Mouse (Mus musculus): ENCODE results near the gene Gpr75. TPM values are rescaled to one million over a fixed set of nuclear protein-coding genes. Genes with fewer than 3 reads are reported as not detected.

Gpr75 gene
- polyA plus RNA-seq, 1 experiment, result not detected

DNA sequence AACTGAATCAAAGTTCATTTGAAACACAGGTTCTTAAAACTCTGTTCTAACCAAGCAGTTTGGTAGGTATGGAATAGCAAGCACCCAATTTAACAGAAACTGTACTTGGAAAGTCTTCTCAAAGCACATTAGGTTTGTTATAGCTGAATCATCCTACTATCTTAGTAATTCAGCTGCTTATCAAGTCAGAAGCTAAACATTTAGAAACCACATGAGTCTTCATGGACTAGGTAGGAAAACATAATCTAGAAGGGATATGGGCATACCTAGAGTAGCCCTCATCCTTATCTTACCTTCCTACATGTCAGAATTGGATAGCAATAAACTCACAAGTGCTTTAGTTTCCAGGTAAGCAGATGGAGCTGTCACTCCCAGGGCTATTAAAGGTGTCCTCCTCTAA, 42.9 kb downstream of the Gpr75 start:
- Histone ChIP-seq H3ac (ENCODE audit: control insufficient read depth, insufficient read length) (no peak overlapping the region), H3K4me2 (ENCODE audit: low read depth) (no peak overlapping the region), H3K36me3 (ENCODE audit: control insufficient read depth, insufficient read depth) (peaks cover 34% of the 10 kb centered on the region)

DNA sequence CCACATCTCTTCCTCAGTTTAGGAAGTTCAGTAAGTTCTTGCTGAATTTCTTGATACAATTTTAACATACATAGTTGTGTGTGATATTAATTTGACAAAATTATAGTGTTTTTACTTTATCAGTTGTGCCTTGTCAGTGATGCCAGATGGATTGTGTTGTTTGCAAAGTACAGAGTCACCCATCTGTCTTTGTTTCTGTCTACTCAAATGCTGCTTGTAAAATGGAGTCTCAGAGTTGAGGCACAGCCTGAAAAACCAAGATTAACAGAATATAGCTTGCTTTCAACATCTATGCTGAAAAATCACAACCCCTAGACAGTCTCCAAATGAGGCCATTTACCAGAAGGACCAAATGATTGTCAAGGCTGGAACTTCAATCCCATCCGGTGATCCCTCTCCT, 43.3 kb downstream of the Gpr75 start:
- H3K4me3 ChIP-seq, result no peak overlapping the region
- H3ac ChIP-seq (ENCODE audit: control insufficient read depth, insufficient read length), result no peak overlapping the region
- peaks cover 30% of the 10 kb centered on the region for H3K36me3 ChIP-seq (ENCODE audit: control insufficient read depth, insufficient read depth)
- no peaks in the 10 kb centered on the region for H3K79me2 ChIP-seq (ENCODE audit: control insufficient read depth, insufficient read depth)
- H3K27me3 ChIP-seq (ENCODE audit: control insufficient read depth, insufficient read depth, insufficient read length), result no peaks in the 10 kb centered on the region
- TF ChIP-seq TCF3 (IDR thresholded peaks at IDR 0.05; ENCODE audit: insufficient read length, low read depth) (no peak), POLR2A (IDR thresholded peaks at IDR 0.05; ENCODE audit: insufficient read length, low read depth) (no peak), TCF12 (IDR thresholded peaks at IDR 0.05; ENCODE audit: insufficient read depth, poor library complexity, severe bottlenecking) (no peak), MYOG (IDR thresholded peaks at IDR 0.05; ENCODE audit: control insufficient read depth in 1 of 3, insufficient read depth in 1 of 3, insufficient read length in 2 of 3, low read depth in 2 of 3) (no peak), E2F4 (IDR thresholded peaks at IDR 0.05; ENCODE audit: insufficient read depth) (no peak), CEBPB (IDR thresholded peaks at IDR 0.05; ENCODE audit: insufficient read depth, poor library complexity, severe bottlenecking) (no peak), SRF (IDR thresholded peaks at IDR 0.05; ENCODE audit: control insufficient read depth, insufficient read length, low read depth) (no peak), USF1 (IDR thresholded peaks at IDR 0.05; ENCODE audit: low read depth) (no peak), MAX (IDR thresholded peaks at IDR 0.05; ENCODE audit: low read depth) (no peak), MYOD1 (IDR thresholded peaks at IDR 0.05; ENCODE audit: control insufficient read depth in 1 of 3, insufficient read length in 2 of 3, low read depth in 2 of 3) (no peak), REST (IDR thresholded peaks at IDR 0.05; ENCODE audit: insufficient read depth, insufficient read length) (no peak), POLR2AphosphoS2 (IDR thresholded peaks at IDR 0.05; ENCODE audit: insufficient read length, low read depth) (no peak)
- H3K4me2 ChIP-seq (ENCODE audit: low read depth), result no peak overlapping the region

More for the DNA sequence above, 42.9 kb downstream of the Gpr75 start:
- Histone ChIP-seq H3K79me2 (ENCODE audit: control insufficient read depth, insufficient read depth) (no peaks in the 10 kb centered on the region), H3K27me3 (ENCODE audit: control insufficient read depth, insufficient read depth, insufficient read length) (no peaks in the 10 kb centered on the region), H3K4me3 (no peak overlapping the region)
- TF ChIP-seq TCF3 (IDR thresholded peaks at IDR 0.05; ENCODE audit: insufficient read length, low read depth) (no peak), CEBPB (IDR thresholded peaks at IDR 0.05; ENCODE audit: insufficient read depth, poor library complexity, severe bottlenecking) (no peak), E2F4 (IDR thresholded peaks at IDR 0.05; ENCODE audit: insufficient read depth) (no peak), POLR2AphosphoS2 (IDR thresholded peaks at IDR 0.05; ENCODE audit: insufficient read length, low read depth) (no peak), POLR2A (IDR thresholded peaks at IDR 0.05; ENCODE audit: insufficient read length, low read depth) (no peak), MAX (IDR thresholded peaks at IDR 0.05; ENCODE audit: low read depth) (no peak), TCF12 (IDR thresholded peaks at IDR 0.05; ENCODE audit: insufficient read depth, poor library complexity, severe bottlenecking) (no peak), SRF (IDR thresholded peaks at IDR 0.05; ENCODE audit: control insufficient read depth, insufficient read length, low read depth) (no peak), MYOG (IDR thresholded peaks at IDR 0.05; ENCODE audit: control insufficient read depth in 1 of 3, insufficient read depth in 1 of 3, insufficient read length in 2 of 3, low read depth in 2 of 3) (no peak), MYOD1 (IDR thresholded peaks at IDR 0.05; ENCODE audit: control insufficient read depth in 1 of 3, insufficient read length in 2 of 3, low read depth in 2 of 3) (no peak), USF1 (IDR thresholded peaks at IDR 0.05; ENCODE audit: low read depth) (no peak), REST (IDR thresholded peaks at IDR 0.05; ENCODE audit: insufficient read depth, insufficient read length) (no peak)

Other genes starting within 250 kb of the Gpr75 start
- gene Acyp2, start 235.8 kb upstream of the Gpr75 start, polyA plus RNA-seq (2012; fragmentation: generic; extraction: Trizol), result 7.5 TPM
- 15.9 TPM for gene Psme4, start 113.6 kb upstream of the Gpr75 start, polyA plus RNA-seq (2012; fragmentation: generic; extraction: Trizol)
- gene Asb3, start 58 bp downstream of the Gpr75 start, polyA plus RNA-seq (2012; fragmentation: generic; extraction: Trizol), result 8.2 TPM
- gene Erlec1, start 69.0 kb downstream of the Gpr75 start, polyA plus RNA-seq (2012; fragmentation: generic; extraction: Trizol), result 16.3 TPM
- 8.0 TPM for gene Chac2, start 101.0 kb downstream of the Gpr75 start, polyA plus RNA-seq (2012; fragmentation: generic; extraction: Trizol)

Measured in myocyte (in vitro differentiated cells).